Mouse (Mus musculus) liver, embryonic 14.5 days (tissue): ENCODE data around the gene Spata31d1a. TPM values are rescaled to one million over a fixed set of nuclear protein-coding genes. Genes with fewer than 3 reads are reported as not detected.
A peak's percentile ranks its signal among the peaks of the same experiment; 100 is the strongest.

Experiments used
- ATAC-seq: fragments of 200-750 bp; cut with Nextera tagmentation; 2 replicates; pipeline ENCODE4 v1.8.0; 2017; ENCODE audit warnings: moderate number of reproducible peaks, mild to moderate bottlenecking, moderate library complexity; ENCODE audit not compliant: insufficient read depth
- DNase-seq, 3 experiments: peaks; one replicate each; pipeline ENCODE4 v3.0.0-alpha.2; 2012 to 2013; ENCODE audit warnings: low read depth in 3 of 3, low spot score in 3 of 3
- H3K27ac ChIP-seq: fragments of 300-500 bp; sonication (generic); 2 replicates; pipeline ENCODE4 v1.5.1; 2014; ENCODE audit warnings: moderate library complexity, mild to moderate bottlenecking, control low read depth, inconsistent platforms
- H3K27me3 ChIP-seq: fragments of 300-500 bp; sonication (generic); 2 replicates; pipeline ENCODE4 v1.6.1; 2014; ENCODE audit warnings: mild to moderate bottlenecking, low read length, moderate library complexity; ENCODE audit not compliant: control insufficient read depth, insufficient read depth
- H3K36me3 ChIP-seq: fragments of 300-500 bp; sonication (generic); replicated peaks from 2 replicates; pipeline ENCODE4 v1.6.1; 2014; ENCODE audit warnings: low read depth; ENCODE audit not compliant: control insufficient read depth, insufficient read depth
- H3K4me1 ChIP-seq, 2 experiments: fragments of 200-500 bp in 1 of 2; fragments of 300-500 bp in 1 of 2; sonication (generic) in 1 of 2; replicated peaks; 2 replicates each; pipeline ENCODE4 v1.6.1; 2012 to 2014; ENCODE audit warnings: antibody characterized with exemption in 1 of 2, inconsistent platforms in 1 of 2, low read length in 1 of 2; ENCODE audit not compliant: control insufficient read depth in 2 of 2, insufficient read depth in 2 of 2
- H3K4me2 ChIP-seq: fragments of 300-500 bp; sonication (generic); 2 replicates; pipeline ENCODE4 v1.6.1; 2014; ENCODE audit warnings: low read depth, mild to moderate bottlenecking, control low read depth, moderate library complexity
- H3K4me3 ChIP-seq, 2 experiments: fragments of 200-500 bp in 1 of 2; fragments of 300-500 bp in 1 of 2; sonication (generic) in 1 of 2; 2 replicates each; pipeline ENCODE4 v1.5.1; 2012 to 2014; ENCODE audit warnings: low read depth in 2 of 2, low read length in 2 of 2, mild to moderate bottlenecking in 2 of 2, control low read depth in 1 of 2, inconsistent platforms in 1 of 2, moderate library complexity in 1 of 2; ENCODE audit not compliant: insufficient read depth in 1 of 2
- H3K9ac ChIP-seq: fragments of 300-500 bp; sonication (generic); replicated peaks from 2 replicates; pipeline ENCODE4 v1.6.1; 2014; ENCODE audit warnings: mild to moderate bottlenecking, control low read depth, moderate library complexity
- H3K9me3 ChIP-seq: fragments of 300-500 bp; sonication (generic); 2 replicates; pipeline ENCODE4 v1.6.1; 2016; ENCODE audit warnings: low read length, mixed read lengths; ENCODE audit not compliant: control insufficient read depth
- CTCF ChIP-seq: IDR thresholded peaks from 2 replicates; pipeline ENCODE4 v1.5.1; 2016; ENCODE audit warnings: antibody characterized with exemption, low read depth, control low read depth
- EP300 ChIP-seq: IDR thresholded peaks from 2 replicates; pipeline ENCODE4 v1.6.1; 2016; ENCODE audit warnings: antibody characterized with exemption, low read depth
- WGBS: fragments of 180-500 bp; shearing (Covaris S2); extraction: QIAGEN DNeasy Blood & Tissue Kit; methylation state at CpG from one replicate; pipeline ENCODE4 v1.1.7; 2014; ENCODE audit not compliant: insufficient replicate concordance; 5-methylcytosine and 5-hydroxymethylcytosine counted together
- polyA plus RNA-seq, 2 experiments: library from polyadenylated mRNA; depleted of rRNA in 1 of 2; stranded (reverse) in 1 of 2; unstranded in 1 of 2; fragments of >200 nt; fragmentation: Nextera tagmentation in 1 of 2; extraction: Ambion mirVana in 1 of 2; gene quantifications; 2 replicates each; pipeline versions ENCODE4 v1.2.1 to v1.2.3; 2012 to 2014

Gene Spata31d1a
- polyA plus RNA-seq, 2 experiments: not detected

DNA sequence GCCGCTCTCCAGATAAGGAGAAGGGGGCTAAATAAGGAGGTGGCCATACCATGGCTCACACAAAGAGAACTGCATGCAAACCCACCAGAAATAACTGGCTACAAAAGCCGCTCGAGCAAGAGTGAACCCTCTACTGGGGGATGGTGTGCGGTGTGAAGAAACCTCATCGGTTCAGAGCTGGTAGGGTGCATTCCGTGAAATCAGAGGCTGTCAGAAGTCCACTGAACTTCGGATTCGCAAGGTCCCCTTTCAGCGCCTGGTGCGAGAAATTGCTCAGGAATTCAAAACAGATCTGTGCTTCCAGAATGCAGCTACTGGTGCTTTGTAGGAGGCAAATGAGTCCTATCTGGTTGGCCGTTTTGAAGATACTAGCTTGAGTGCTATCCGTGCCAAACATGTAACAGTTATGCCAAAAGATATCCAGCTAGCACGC is 21.8 kb downstream of the Spata31d1a start:
- no peaks in the 10 kb centered on the region for H3K36me3 ChIP-seq
- H3K9me3 ChIP-seq: no peaks in the 10 kb centered on the region
- ATAC-seq (no peak), DNase-seq (no peak)
- no peak overlapping the region for H3K27ac ChIP-seq
- H3K4me3 ChIP-seq: no peak overlapping the region
- 0 out of 4 replicates have a peak, but pooled peaks cover 0 to 2% of the 10 kb centered on the region in 2 experiments for H3K4me1 ChIP-seq
- H3K4me2 ChIP-seq: no peak overlapping the region
- 0 out of 2 replicates have a peak, but pooled peaks have one; percentile 25 for TF ChIP-seq EP300
- TF ChIP-seq CTCF: no peak
- no peaks in the 10 kb centered on the region; the same call in 1 of the 2 replicates for H3K27me3 ChIP-seq
- whole genome bisulfite sequencing: 56% methylated on average over 13 of the region's 13 CpGs
- no peak overlapping the region for H3K9ac ChIP-seq

- Histone ChIP-seq H3K9ac (no peak overlapping the region), H3K27me3 (no peaks in the 10 kb centered on the region; the same call in 1 of the 2 replicates), H3K9me3 (no peaks in the 10 kb centered on the region), H3K36me3 (no peaks in the 10 kb centered on the region), H3K4me1 (peaks cover 1 to 10% of the 10 kb centered on the region in 2 experiments), H3K4me3 (no peak overlapping the region), H3K4me2 (no peak overlapping the region), H3K27ac (no peak overlapping the region)
- TF ChIP-seq EP300 (no peak), CTCF (no peak)
- DNase-seq (no peak), ATAC-seq (no peak)
- 67% methylated on average over 3 of the region's 3 CpGs for WGBS
Observed at GRCm38 (mm10) chr13:59685236-59685635, 24.9 kb downstream of the Spata31d1a start.

DNA sequence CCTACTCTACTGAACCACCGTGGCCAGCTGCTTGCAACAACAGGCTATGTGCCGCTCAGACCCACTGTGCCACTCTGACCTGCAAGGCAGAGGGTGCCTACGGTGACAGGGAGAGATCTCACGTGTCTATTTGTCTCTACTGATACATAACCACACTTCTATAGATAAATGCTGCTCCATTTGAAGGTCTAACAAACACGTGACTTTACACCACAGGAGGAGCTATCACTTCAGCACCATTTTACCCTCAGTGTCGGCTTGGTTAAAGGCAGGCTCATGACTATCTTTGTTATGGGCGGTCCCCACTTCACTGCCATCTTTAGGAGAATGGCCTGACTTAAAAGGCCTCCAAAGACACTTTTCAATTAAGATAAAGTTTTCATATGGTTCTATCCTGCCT is 27.5 kb downstream of the Spata31d1a start:
- Histone ChIP-seq H3K9ac (no peak overlapping the region), H3K4me1 (peaks cover 8 to 24% of the 10 kb centered on the region in 2 experiments), H3K27ac (no peak overlapping the region), H3K36me3 (no peaks in the 10 kb centered on the region), H3K4me3 (no peak overlapping the region), H3K27me3 (no peaks in the 10 kb centered on the region), H3K4me2 (no peak overlapping the region), H3K9me3 (no peaks in the 10 kb centered on the region)
- DNase-seq (peak in 2 of 3 experiments; percentile 50 to 56), ATAC-seq (peak; percentile 65)
- TF ChIP-seq EP300 (no peak), CTCF (no peak)
- 9% methylated on average over 7 of the region's 7 CpGs for WGBS

DNA sequence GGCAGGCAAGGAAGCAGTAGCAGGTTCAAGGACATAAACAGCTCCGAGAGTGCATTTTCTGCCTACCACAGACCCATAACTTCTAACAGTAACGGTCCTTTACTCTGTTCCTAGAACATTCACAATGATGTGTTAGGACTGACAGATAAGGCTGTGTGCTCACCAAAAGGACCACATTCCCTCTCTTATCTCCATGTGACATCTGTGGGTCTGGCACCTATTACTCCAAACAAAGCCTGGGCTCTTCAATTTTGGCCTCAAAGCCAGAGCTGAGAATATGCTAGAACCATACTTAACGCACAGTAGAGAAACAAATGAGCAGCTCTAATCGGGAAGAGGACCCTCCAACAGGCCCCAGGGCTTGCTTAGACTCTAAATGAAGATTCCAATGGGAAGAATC is 30.2 kb downstream of the Spata31d1a start:
- Histone ChIP-seq H3K9me3 (no peaks in the 10 kb centered on the region), H3K4me3 (no peak overlapping the region), H3K36me3 (no peaks in the 10 kb centered on the region), H3K27ac (no peak overlapping the region), H3K27me3 (no peaks in the 10 kb centered on the region), H3K4me2 (no peak overlapping the region), H3K9ac (no peak overlapping the region), H3K4me1 (peaks cover 11 to 30% of the 10 kb centered on the region in 2 experiments)
- 20% methylated on average over 4 of the region's 4 CpGs for WGBS
- ATAC-seq (no peak), DNase-seq (no peak)
- TF ChIP-seq EP300: peak; percentile 37
- no peak for TF ChIP-seq CTCF

GRCm38 (mm10) chr13:59679306-59679705 is 30.8 kb downstream of the Spata31d1a start:
- Histone ChIP-seq H3K36me3 (no peaks in the 10 kb centered on the region), H3K9me3 (no peaks in the 10 kb centered on the region), H3K9ac (no peak overlapping the region), H3K4me2 (no peak overlapping the region), H3K4me1 (peaks cover 11 to 30% of the 10 kb centered on the region in 2 experiments), H3K27ac (no peak overlapping the region), H3K27me3 (no peaks in the 10 kb centered on the region), H3K4me3 (no peak overlapping the region)
- WGBS: 60% methylated on average over 4 of the region's 4 CpGs
- ATAC-seq (no peak), DNase-seq (no peak)
- TF ChIP-seq CTCF: no peak
- no peak for TF ChIP-seq EP300
